Mouse (Mus musculus) lung, postnatal 25 days (tissue): ENCODE data around the gene Epb41l3.

Source experiments
- DNase-seq: peaks from one replicate; pipeline ENCODE4 v3.0.0; 2022; ENCODE audit warnings: low spot score

Epb41l3 gene

GRCm38 (mm10) chr17:69181560-69182316 is 106.3 kb downstream of the Epb41l3 start:
- DNase-seq: no peak

- no peak for DNase-seq
Measured at GRCm38 (mm10) chr17:69187794-69188193, 112.3 kb downstream of the Epb41l3 start.

- no peak for DNase-seq
Measured at GRCm38 (mm10) chr17:69192863-69193493, 117.5 kb downstream of the Epb41l3 start.

- DNase-seq: no peak
Measured at GRCm38 (mm10) chr17:69194599-69194998, 119.1 kb downstream of the Epb41l3 start.

- peak; percentile 39 for DNase-seq
Measured at GRCm38 (mm10) chr17:69195758-69196157, 120.3 kb downstream of the Epb41l3 start.

- peak; percentile 64 for DNase-seq
Measured at GRCm38 (mm10) chr17:69196656-69197055, 121.2 kb downstream of the Epb41l3 start.

GRCm38 (mm10) chr17:69198805-69199204 is 123.3 kb downstream of the Epb41l3 start:
- DNase-seq: no peak

GRCm38 (mm10) chr17:69199827-69200226 is 124.3 kb downstream of the Epb41l3 start:
- no peak for DNase-seq

GRCm38 (mm10) chr17:69200936-69201335 is 125.5 kb downstream of the Epb41l3 start:
- no peak for DNase-seq

GRCm38 (mm10) chr17:69205282-69205999 is 130.0 kb downstream of the Epb41l3 start:
- DNase-seq: no peak

GRCm38 (mm10) chr17:69207562-69208312 is 132.3 kb downstream of the Epb41l3 start:
- DNase-seq: no peak

GRCm38 (mm10) chr17:69211065-69211464 is 135.6 kb downstream of the Epb41l3 start:
- DNase-seq: no peak

- DNase-seq: no peak
Measured at GRCm38 (mm10) chr17:69216120-69216519, 140.6 kb downstream of the Epb41l3 start.

- no peak for DNase-seq
Measured at GRCm38 (mm10) chr17:69220849-69221248, 145.4 kb downstream of the Epb41l3 start.

- DNase-seq: no peak
Measured at GRCm38 (mm10) chr17:69221377-69221776, 145.9 kb downstream of the Epb41l3 start.

GRCm38 (mm10) chr17:69221966-69222692 is 146.6 kb downstream of the Epb41l3 start:
- DNase-seq: peak; percentile 8

GRCm38 (mm10) chr17:69225996-69226395 is 150.5 kb downstream of the Epb41l3 start:
- DNase-seq: no peak

GRCm38 (mm10) chr17:69227426-69228014 is 152.0 kb downstream of the Epb41l3 start:
- DNase-seq: no peak

- DNase-seq: no peak
Measured at GRCm38 (mm10) chr17:69229451-69229850, 154.0 kb downstream of the Epb41l3 start.

GRCm38 (mm10) chr17:69230131-69230621 is 154.7 kb downstream of the Epb41l3 start:
- no peak for DNase-seq

- no peak for DNase-seq
Measured at GRCm38 (mm10) chr17:69231360-69231759, 155.9 kb downstream of the Epb41l3 start.
